In genomic region chr9:25484619-25484986, GRCm38 (mm10) we compare ENCODE assay signal across 9 mouse cellular contexts. TPM values are rescaled to one million over a fixed set of nuclear protein-coding genes. Genes with fewer than 3 reads are reported as not detected.
DNase-seq lines count a peak whose midpoint lies in the region; ATAC-seq lines count a peak whose summit lies in the region.
"Had no signal": no experiment of that assay in that cellular context is flagged by ENCODE, and none has a peak within 500 bp of the region (broad histone marks: within the 10 kb centered on the region; RNA-seq: fewer than 3 reads in every experiment).

No protein-coding gene starts in this region.

- H3K27me3 ChIP-seq in lung, embryonic 15.5 days, result no peaks in the 10 kb centered on the region
- no peaks in the 10 kb centered on the region for H3K27me3 ChIP-seq in hindbrain, embryonic 15.5 days
- no peaks in the 10 kb centered on the region for H3K27me3 ChIP-seq in neural tube, embryonic 15.5 days (replicated peaks)
- H3K27me3 ChIP-seq in kidney, embryonic 15.5 days, result peaks cover 28% of the 10 kb centered on the region

- ATAC-seq in lung, embryonic 15.5 days (ENCODE audit: borderline replicate concordance, extremely low read depth, low FRiP score, low TSS enrichment), result no peak
- ATAC-seq in hindbrain, embryonic 15.5 days (ENCODE audit: low FRiP score, low read depth), result no peak
- no peak for ATAC-seq in neural tube, embryonic 15.5 days (ENCODE audit: low FRiP score)
- no peak for ATAC-seq in kidney, embryonic 15.5 days (replicated peaks; ENCODE audit: low FRiP score)

- H3K4me1 ChIP-seq in lung, embryonic 15.5 days, result peaks cover 67% of the 10 kb centered on the region
- peaks cover 59% of the 10 kb centered on the region for H3K4me1 ChIP-seq in hindbrain, embryonic 15.5 days (replicated peaks)
- peaks cover 57% of the 10 kb centered on the region for H3K4me1 ChIP-seq in neural tube, embryonic 15.5 days
- H3K4me1 ChIP-seq in kidney, embryonic 15.5 days, result peaks cover 46% of the 10 kb centered on the region

- no peaks in the 10 kb centered on the region for H3K36me3 ChIP-seq in lung, embryonic 15.5 days
- H3K36me3 ChIP-seq in hindbrain, embryonic 15.5 days, result no peaks in the 10 kb centered on the region
- no peaks in the 10 kb centered on the region for H3K36me3 ChIP-seq in neural tube, embryonic 15.5 days
- H3K36me3 ChIP-seq in kidney, embryonic 15.5 days, result no peaks in the 10 kb centered on the region

- DNase-seq in adrenal gland, adult 2 months, result peak; percentile 68
- DNase-seq in adrenal gland, adult (ENCODE audit: inconsistent age in 2 of 2, low spot score in 1 of 2), result no peak
- no peak for DNase-seq in lung, postnatal 10 days
- DNase-seq in layer of hippocampus, postnatal 10 days (ENCODE audit: low spot score in 2 of 2), result no peak
- DNase-seq: left cerebral cortex, postnatal 4 days had no signal

- peak overlapping the region; percentile 97 for H3K4me2 ChIP-seq in lung, embryonic 15.5 days
- H3K4me2 ChIP-seq in hindbrain, embryonic 15.5 days, result peak overlapping the region; percentile 76
- peak overlapping the region; percentile 87 for H3K4me2 ChIP-seq in neural tube, embryonic 15.5 days
- H3K4me2 ChIP-seq in kidney, embryonic 15.5 days, result no peak overlapping the region; the same call in 1 of the 2 replicates

- WGBS in lung, embryonic 15.5 days, result 52% methylated on average over 3 of the region's 3 CpGs
- WGBS in hindbrain, embryonic 15.5 days, result 58% methylated on average over 3 of the region's 3 CpGs
- WGBS in neural tube, embryonic 15.5 days, result 61% methylated on average over 3 of the region's 3 CpGs
- WGBS in kidney, embryonic 15.5 days, result 81% methylated on average over 3 of the region's 3 CpGs

- no peak overlapping the region for H3K27ac ChIP-seq in lung, embryonic 15.5 days
- H3K27ac ChIP-seq in hindbrain, embryonic 15.5 days (replicated peaks), result no peak overlapping the region
- H3K27ac ChIP-seq in neural tube, embryonic 15.5 days (replicated peaks), result no peak overlapping the region
- no peak overlapping the region for H3K27ac ChIP-seq in kidney, embryonic 15.5 days

- H3K4me3 ChIP-seq in lung, embryonic 15.5 days, result no peak overlapping the region
- H3K4me3 ChIP-seq in hindbrain, embryonic 15.5 days, result peak overlapping the region; percentile 19
- peak overlapping the region; percentile 85 for H3K4me3 ChIP-seq in neural tube, embryonic 15.5 days (replicated peaks)
- H3K4me3 ChIP-seq in kidney, embryonic 15.5 days (replicated peaks), result no peak overlapping the region

- no peaks in the 10 kb centered on the region for H3K9me3 ChIP-seq in lung, embryonic 15.5 days
- H3K9me3 ChIP-seq in hindbrain, embryonic 15.5 days, result no peaks in the 10 kb centered on the region
- no peaks in the 10 kb centered on the region for H3K9me3 ChIP-seq in neural tube, embryonic 15.5 days (replicated peaks)
- no peaks in the 10 kb centered on the region for H3K9me3 ChIP-seq in kidney, embryonic 15.5 days (replicated peaks)

- H3K9ac ChIP-seq in lung, embryonic 15.5 days, result no peak overlapping the region
- H3K9ac ChIP-seq in hindbrain, embryonic 15.5 days, result no peak overlapping the region
- H3K9ac ChIP-seq in neural tube, embryonic 15.5 days (replicated peaks), result no peak overlapping the region
- no peak overlapping the region for H3K9ac ChIP-seq in kidney, embryonic 15.5 days

RNA-seq across cellular contexts. Expression of gene Eepd1, which starts 3.3 kb away (rescaled TPM):
- 10 to 100 TPM; 28.4 to 32.8 TPM for total RNA-seq in adrenal gland, adult 2 months (2021)
- 26.1 and 36.0 TPM in 2 replicates for polyA plus RNA-seq in adrenal gland, adult 2 months (2012; rRNA removed)
- polyA plus RNA-seq in lung, embryonic 15.5 days (2015; fragmentation: Nextera tagmentation; extraction: Ambion mirVana), result 10.6 and 10.9 TPM in 2 replicates
- 11.0 and 12.0 TPM in 2 replicates for polyA plus RNA-seq in hindbrain, embryonic 15.5 days (2015; fragmentation: Nextera tagmentation; extraction: Ambion mirVana)
- 16.7 and 19.2 TPM in 2 replicates for polyA plus RNA-seq in neural tube, embryonic 15.5 days (2015; fragmentation: Nextera tagmentation; extraction: Ambion mirVana)
- total RNA-seq in layer of hippocampus, postnatal 10 days (2021), result 10 to 100 TPM; 13.2 to 15.0 TPM
- polyA plus RNA-seq in kidney, embryonic 15.5 days (2015; fragmentation: Nextera tagmentation; extraction: Ambion mirVana), result 6.2 and 6.4 TPM in 2 replicates

Comparison
In these comparisons a context has a peak if more than half of its experiments do, and no peak if none do; other contexts are left out.
1. H3K4me3 ChIP-seq: peak in hindbrain, embryonic 15.5 days (single experiment) and neural tube, embryonic 15.5 days (single experiment); none in lung, embryonic 15.5 days (single experiment) and kidney, embryonic 15.5 days (single experiment).